ENCODE assay signal across 12 mouse cellular contexts in the genomic region with DNA sequence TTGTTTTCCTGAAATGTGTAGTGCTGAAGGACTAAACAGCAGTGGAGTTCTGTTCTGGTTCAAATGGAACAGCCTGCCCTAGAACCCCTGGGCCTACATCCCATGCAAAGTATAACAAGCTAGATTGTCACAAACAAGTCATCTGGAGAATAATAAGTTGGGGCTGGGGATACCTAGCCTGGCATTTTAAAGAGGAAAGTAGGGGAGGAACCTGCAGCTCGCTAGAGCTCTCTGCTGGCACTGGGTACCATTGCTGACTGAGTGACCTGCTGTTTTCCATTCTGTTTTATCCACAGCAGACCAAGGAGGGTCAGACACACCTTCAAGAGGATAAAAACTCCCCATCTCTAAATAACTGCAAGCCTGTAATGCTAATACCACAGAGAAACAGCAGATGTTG. TPM values are rescaled to one million over a fixed set of nuclear protein-coding genes. Genes with fewer than 3 reads are reported as not detected.
DNase-seq lines count a peak whose midpoint lies in the region; TF ChIP-seq lines count a peak whose summit lies in the region.
"Had no signal": no experiment of that assay in that cellular context is flagged by ENCODE, and none has a peak within 500 bp of the region (broad histone marks: within the 10 kb centered on the region; RNA-seq: fewer than 3 reads in every experiment).

No protein-coding gene starts in this region.

- 21% methylated on average over 1 of the region's 1 CpGs for WGBS in bone marrow, adult 2 months
- 32% methylated on average over 1 of the region's 1 CpGs for WGBS in forebrain, embryonic 10.5 days

- no peaks in the 10 kb centered on the region for H3K27me3 ChIP-seq in E14TG2a.4 (ENCODE audit: insufficient read depth, low read length)
- no peaks in the 10 kb centered on the region for H3K27me3 ChIP-seq in forebrain, embryonic 10.5 days (ENCODE audit: poor library complexity, severe bottlenecking)
- H3K27me3 ChIP-seq: limb, embryonic 15.5 days had no signal

- no peaks in the 10 kb centered on the region for H3K9me3 ChIP-seq in E14TG2a.4 (ENCODE audit: low read length)
- no peaks in the 10 kb centered on the region for H3K9me3 ChIP-seq in forebrain, embryonic 10.5 days
- H3K9me3 ChIP-seq: limb, embryonic 15.5 days had no signal

- intact Hi-C loops in left cerebral cortex, postnatal 25 days (cut with DNase I) = no loop called here
- intact Hi-C loops in left cerebral cortex, postnatal 4 days (cut with DNase I) = no loop called here
- intact Hi-C loops in gastrocnemius, postnatal 36 days (cut with DNase I) = no loop called here

- H3K27ac ChIP-seq in bone marrow, adult 2 months (ENCODE audit: control insufficient read depth, insufficient read depth, low read depth, low read length, poor library complexity) = peak overlapping the region; percentile 61; the same call in 1 of the 2 replicates
- no peak overlapping the region for H3K27ac ChIP-seq in forebrain, embryonic 10.5 days
- H3K27ac ChIP-seq: limb, embryonic 15.5 days; macrophage had no signal

- TF ChIP-seq CTCF in E14TG2a.4 (conservative IDR thresholded peaks at IDR 0.05; ENCODE audit: low read length) = peak; percentile 71
- no peak for TF ChIP-seq CTCF in bone marrow, adult 2 months (IDR thresholded peaks at IDR 0.05; ENCODE audit: control insufficient read depth, insufficient read depth, low read length)

- DNase-seq in cerebellum, postnatal 36 days = peak; percentile 29 to 32
- no peak for DNase-seq in cerebellum, adult 8-10 months
- peak; percentile 31 to 45 for DNase-seq in left cerebral cortex, postnatal 25 days (ENCODE audit: low spot score in 2 of 2)
- DNase-seq in left cerebral cortex, postnatal 4 days = no peak
- no peak for DNase-seq in forebrain, embryonic 10.5 days (ENCODE audit: extremely low spot score, low spot score)
- no peak for DNase-seq in gastrocnemius, postnatal 36 days
- DNase-seq: gastrocnemius, postnatal 10 days; heart, postnatal 14 days had no signal

- H3K36me3 ChIP-seq in E14TG2a.4 (ENCODE audit: insufficient read depth, low read length) = no peaks in the 10 kb centered on the region
- no peaks in the 10 kb centered on the region for H3K36me3 ChIP-seq in forebrain, embryonic 10.5 days (replicated peaks)
- H3K36me3 ChIP-seq: limb, embryonic 15.5 days had no signal

- peaks cover 14% of the 10 kb centered on the region for H3K4me1 ChIP-seq in E14TG2a.4 (replicated peaks; ENCODE audit: low read depth, low read length)
- H3K4me1 ChIP-seq in bone marrow, adult 2 months (ENCODE audit: control insufficient read depth, insufficient read depth, low read length) = peaks cover 6% of the 10 kb centered on the region
- peaks cover 11% of the 10 kb centered on the region for H3K4me1 ChIP-seq in forebrain, embryonic 10.5 days

- TF ChIP-seq POLR2A in bone marrow, adult 2 months (IDR thresholded peaks at IDR 0.05; ENCODE audit: borderline replicate concordance, control insufficient read depth, low read depth, low read length) = no peak

- H3K4me3 ChIP-seq in E14TG2a.4 (replicated peaks; ENCODE audit: low read length) = no peak overlapping the region
- no peak overlapping the region for H3K4me3 ChIP-seq in bone marrow, adult 2 months (replicated peaks; ENCODE audit: control insufficient read depth, low read depth, low read length)
- no peak overlapping the region for H3K4me3 ChIP-seq in forebrain, embryonic 10.5 days
- H3K4me3 ChIP-seq: limb, embryonic 15.5 days had no signal

RNA-seq across cellular contexts. Expression of a gene that starts 4.5 kb away (rescaled TPM):
- 10 to 100 TPM; 45.5 to 55.8 TPM for total RNA-seq in left cerebral cortex, postnatal 25 days (2021)
- 10 to 100 TPM; 35.3 to 37.9 TPM for total RNA-seq in left cerebral cortex, postnatal 4 days (2021)
- polyA plus RNA-seq in bone marrow, adult 2 months (2011; ENCODE audit: insufficient read depth, insufficient read length, low replicate concordance, missing spikeins) = 1.3 and 8.2 TPM in 2 replicates
- polyA plus RNA-seq in forebrain, embryonic 10.5 days (2016; fragmentation: Nextera tagmentation; extraction: Ambion mirVana) = 31.1 and 34.4 TPM in 2 replicates
- total RNA-seq in gastrocnemius, postnatal 36 days (2021) = 1 to 10 TPM; 1.2 to 2.5 TPM

RNA-seq across cellular contexts. Expression of a gene that starts 16.1 kb away (rescaled TPM):
- total RNA-seq in left cerebral cortex, postnatal 25 days (2021) = 10 to 100 TPM; 43.0 to 49.4 TPM
- 10 to 100 TPM; 52.3 to 60.6 TPM for total RNA-seq in left cerebral cortex, postnatal 4 days (2021)
- polyA plus RNA-seq in bone marrow, adult 2 months (2011; ENCODE audit: insufficient read depth, insufficient read length, low replicate concordance, missing spikeins) = 75.0 and 98.1 TPM in 2 replicates
- 136 and 151 TPM in 2 replicates for polyA plus RNA-seq in forebrain, embryonic 10.5 days (2016; fragmentation: Nextera tagmentation; extraction: Ambion mirVana)
- 10 to 100 TPM; 69.8 to 74.3 TPM for total RNA-seq in gastrocnemius, postnatal 36 days (2021)

RNA-seq across cellular contexts. Expression of a gene that starts 33.6 kb away (rescaled TPM):
- 10 to 100 TPM; 13.1 to 14.8 TPM for total RNA-seq in left cerebral cortex, postnatal 25 days (2021)
- total RNA-seq in left cerebral cortex, postnatal 4 days (2021) = 10 to 100 TPM; 23.9 to 25.3 TPM
- polyA plus RNA-seq in bone marrow, adult 2 months (2011; ENCODE audit: insufficient read depth, insufficient read length, low replicate concordance, missing spikeins) = 6.6 and 21.2 TPM in 2 replicates
- 53.7 and 55.1 TPM in 2 replicates for polyA plus RNA-seq in forebrain, embryonic 10.5 days (2016; fragmentation: Nextera tagmentation; extraction: Ambion mirVana)
- 1 to 10 TPM; 5.8 to 7.6 TPM for total RNA-seq in gastrocnemius, postnatal 36 days (2021)

RNA-seq across cellular contexts. Expression of a gene that starts 38.5 kb away (rescaled TPM):
- 1 to 10 TPM; 4.6 to 4.8 TPM for total RNA-seq in left cerebral cortex, postnatal 25 days (2021)
- 1 to 10 TPM in 1 of 2 experiments, under 1 TPM in 1; 0.66 to 1.1 TPM for total RNA-seq in left cerebral cortex, postnatal 4 days (2021)
- polyA plus RNA-seq in bone marrow, adult 2 months (2011; ENCODE audit: insufficient read depth, insufficient read length, low replicate concordance, missing spikeins) = 39.0 and 158 TPM in 2 replicates
- polyA plus RNA-seq in forebrain, embryonic 10.5 days (2016; fragmentation: Nextera tagmentation; extraction: Ambion mirVana) = 0.32 and 0.65 TPM in 2 replicates
- under 1 TPM; 0.30 to 0.41 TPM for total RNA-seq in gastrocnemius, postnatal 36 days (2021)

RNA-seq across cellular contexts. Expression of a gene that starts 40.9 kb away (rescaled TPM):
- total RNA-seq in left cerebral cortex, postnatal 25 days (2021) = 10 to 100 TPM; 33.9 to 35.6 TPM
- total RNA-seq in left cerebral cortex, postnatal 4 days (2021) = 10 to 100 TPM; 23.7 to 25.0 TPM
- 7.5 and 14.0 TPM in 2 replicates for polyA plus RNA-seq in bone marrow, adult 2 months (2011; ENCODE audit: insufficient read depth, insufficient read length, low replicate concordance, missing spikeins)
- polyA plus RNA-seq in forebrain, embryonic 10.5 days (2016; fragmentation: Nextera tagmentation; extraction: Ambion mirVana) = 43.7 and 45.5 TPM in 2 replicates
- 10 to 100 TPM; 74.6 to 80.1 TPM for total RNA-seq in gastrocnemius, postnatal 36 days (2021)

Comparison
In these comparisons a context has a peak if more than half of its experiments do, and no peak if none do; other contexts are left out.
1. DNase-seq: peak in cerebellum, postnatal 36 days (2 of 2) and left cerebral cortex, postnatal 25 days (2 of 2); none in cerebellum, adult 8-10 months (single experiment), left cerebral cortex, postnatal 4 days (single experiment), forebrain, embryonic 10.5 days (single experiment) and gastrocnemius, postnatal 36 days (0 of 2).
2. RNA of a gene that starts 4.5 kb away (total RNA-seq): 45.5 to 55.8 TPM in left cerebral cortex, postnatal 25 days and 35.3 to 37.9 TPM in left cerebral cortex, postnatal 4 days; 1.2 to 2.5 TPM in gastrocnemius, postnatal 36 days; every median in the first group is over 10 times any median in the second.